Mouse (Mus musculus) kidney, embryonic 15.5 days (tissue): Measurements from ENCODE around the gene Txnrd2. TPM values are rescaled to one million over a fixed set of nuclear protein-coding genes. Genes with fewer than 3 reads are reported as not detected.

Source experiments
- ATAC-seq: fragments of 200-750 bp; cut with Nextera tagmentation; replicated peaks from 2 replicates; pipeline ENCODE4 v1.8.0; 2017; ENCODE audit warnings: moderate TSS enrichment; ENCODE audit not compliant: low FRiP score
- H3K27ac ChIP-seq: fragments of 300-500 bp; sonication (generic); 2 replicates; pipeline ENCODE4 v1.5.1; 2015; ENCODE audit warnings: mild to moderate bottlenecking, inconsistent platforms
- H3K27me3 ChIP-seq: fragments of 300-500 bp; sonication (generic); 2 replicates; pipeline ENCODE4 v1.6.1; 2015; ENCODE audit warnings: inconsistent platforms
- H3K36me3 ChIP-seq: fragments of 300-500 bp; sonication (generic); 2 replicates; pipeline ENCODE4 v1.6.1; 2015; ENCODE audit warnings: inconsistent platforms
- H3K4me1 ChIP-seq: fragments of 300-500 bp; sonication (generic); 2 replicates; pipeline ENCODE4 v1.6.1; 2015; ENCODE audit warnings: inconsistent platforms
- H3K4me2 ChIP-seq: fragments of 300-500 bp; sonication (generic); 2 replicates; pipeline ENCODE4 v1.6.1; 2015; ENCODE audit warnings: moderate library complexity, mild to moderate bottlenecking, inconsistent platforms
- H3K4me3 ChIP-seq: fragments of 300-500 bp; sonication (generic); replicated peaks from 2 replicates; pipeline ENCODE4 v1.5.1; 2015; ENCODE audit warnings: mild to moderate bottlenecking, inconsistent platforms
- H3K9ac ChIP-seq: fragments of 300-500 bp; sonication (generic); 2 replicates; pipeline ENCODE4 v1.6.1; 2015; ENCODE audit warnings: mild to moderate bottlenecking, inconsistent platforms
- H3K9me3 ChIP-seq: fragments of 300-500 bp; sonication (generic); replicated peaks from 2 replicates; pipeline ENCODE4 v1.6.1; 2016; ENCODE audit warnings: inconsistent platforms
- WGBS: fragments of 180-500 bp; shearing (Covaris S2); methylation state at CpG from one replicate; pipeline ENCODE4 v1.1.7; 2015; ENCODE audit warnings: mixed read lengths; 5-methylcytosine and 5-hydroxymethylcytosine counted together
- polyA plus RNA-seq: library from polyadenylated mRNA; unstranded; fragments of >200 nt; fragmentation: Nextera tagmentation; extraction: Ambion mirVana; gene quantifications from 2 replicates; pipeline ENCODE4 v1.2.1, GENCODE M21; 2015

Gene Txnrd2
- polyA plus RNA-seq, 1 experiment from 2014 or later = 28.1 TPM

GRCm38 (mm10) chr16:18386451-18386850 lies 39.7 kb upstream of the Txnrd2 start:
- no peak overlapping the region for H3K4me2 ChIP-seq
- peaks cover 62% of the 10 kb centered on the region for H3K4me1 ChIP-seq
- H3K9me3 ChIP-seq = no peaks in the 10 kb centered on the region
- H3K27ac ChIP-seq = no peak overlapping the region
- H3K4me3 ChIP-seq = no peak overlapping the region
- no peaks in the 10 kb centered on the region for H3K27me3 ChIP-seq
- H3K36me3 ChIP-seq = no peaks in the 10 kb centered on the region
- no peak for ATAC-seq
- WGBS = 81% methylated on average over 7 of the region's 7 CpGs
- H3K9ac ChIP-seq = no peak overlapping the region

GRCm38 (mm10) chr16:18386972-18387371 lies 39.2 kb upstream of the Txnrd2 start:
- Histone ChIP-seq H3K27ac (no peak overlapping the region), H3K36me3 (no peaks in the 10 kb centered on the region), H3K4me2 (no peak overlapping the region), H3K9ac (no peak overlapping the region), H3K4me1 (peaks cover 61% of the 10 kb centered on the region), H3K9me3 (no peaks in the 10 kb centered on the region), H3K4me3 (no peak overlapping the region), H3K27me3 (no peaks in the 10 kb centered on the region)
- WGBS = 69% methylated on average over 3 of the region's 3 CpGs
- no peak for ATAC-seq

- Histone ChIP-seq H3K4me2 (no peak overlapping the region), H3K4me1 (peaks cover 65% of the 10 kb centered on the region), H3K4me3 (no peak overlapping the region), H3K9ac (no peak overlapping the region), H3K36me3 (no peaks in the 10 kb centered on the region), H3K27ac (peak overlapping the region; percentile 76), H3K9me3 (no peaks in the 10 kb centered on the region), H3K27me3 (no peaks in the 10 kb centered on the region)
- WGBS = 49% methylated on average over 6 of the region's 7 CpGs
- ATAC-seq = no peak
These were observed 38.2 kb upstream of the Txnrd2 start for GRCm38 (mm10) chr16:18387704-18388582.

- Histone ChIP-seq H3K4me2 (no peak overlapping the region), H3K9ac (no peak overlapping the region), H3K9me3 (no peaks in the 10 kb centered on the region), H3K4me1 (peaks cover 68% of the 10 kb centered on the region), H3K4me3 (no peak overlapping the region), H3K27me3 (no peaks in the 10 kb centered on the region), H3K27ac (peak overlapping the region; percentile 76), H3K36me3 (no peaks in the 10 kb centered on the region)
- no peak for ATAC-seq
- WGBS = 72% methylated on average over 14 of the region's 14 CpGs
These were observed 37.4 kb upstream of the Txnrd2 start for GRCm38 (mm10) chr16:18388583-18389435.

GRCm38 (mm10) chr16:18390399-18390798 lies 35.8 kb upstream of the Txnrd2 start:
- H3K4me2 ChIP-seq = no peak overlapping the region
- no peak for ATAC-seq

GRCm38 (mm10) chr16:18391127-18391526 lies 35.1 kb upstream of the Txnrd2 start:
- H3K36me3 ChIP-seq = no peaks in the 10 kb centered on the region
- H3K9ac ChIP-seq = no peak overlapping the region
- no peak overlapping the region for H3K4me3 ChIP-seq
- 94% methylated on average over 3 of the region's 3 CpGs for WGBS
- H3K4me1 ChIP-seq = peaks cover 72% of the 10 kb centered on the region
- no peak overlapping the region for H3K27ac ChIP-seq
- ATAC-seq = no peak
- no peak overlapping the region for H3K4me2 ChIP-seq
- no peaks in the 10 kb centered on the region for H3K9me3 ChIP-seq
- no peaks in the 10 kb centered on the region for H3K27me3 ChIP-seq

More at GRCm38 (mm10) chr16:18390399-18390798, 35.8 kb upstream of the Txnrd2 start:
- H3K4me1 ChIP-seq = peaks cover 67% of the 10 kb centered on the region
- no peaks in the 10 kb centered on the region for H3K27me3 ChIP-seq
- H3K9ac ChIP-seq = no peak overlapping the region
- H3K27ac ChIP-seq = no peak overlapping the region
- no peak overlapping the region for H3K4me3 ChIP-seq
- 72% methylated on average over 6 of the region's 6 CpGs for WGBS
- H3K9me3 ChIP-seq = no peaks in the 10 kb centered on the region
- H3K36me3 ChIP-seq = no peaks in the 10 kb centered on the region

GRCm38 (mm10) chr16:18391728-18392127 lies 34.5 kb upstream of the Txnrd2 start:
- Histone ChIP-seq H3K36me3 (peaks cover 1% of the 10 kb centered on the region), H3K27ac (no peak overlapping the region), H3K9me3 (no peaks in the 10 kb centered on the region), H3K9ac (no peak overlapping the region), H3K4me3 (no peak overlapping the region), H3K4me1 (peaks cover 77% of the 10 kb centered on the region), H3K27me3 (no peaks in the 10 kb centered on the region), H3K4me2 (0 out of 2 replicates have a peak overlapping the region, but pooled peaks have one; percentile 94)
- no peak for ATAC-seq
- whole genome bisulfite sequencing = 93% methylated on average over 3 of the region's 3 CpGs

GRCm38 (mm10) chr16:18392469-18393426 lies 33.4 kb upstream of the Txnrd2 start:
- peak overlapping the region; percentile 70 for H3K9ac ChIP-seq
- H3K9me3 ChIP-seq = no peaks in the 10 kb centered on the region
- peak overlapping the region; percentile 75 for H3K27ac ChIP-seq
- peak overlapping the region; percentile 94 for H3K4me2 ChIP-seq
- H3K4me1 ChIP-seq = peaks cover 67% of the 10 kb centered on the region
- H3K27me3 ChIP-seq = no peaks in the 10 kb centered on the region
- under 1% methylated on average over 63 of the region's 63 CpGs for WGBS
- peak; percentile 85 for ATAC-seq
- peaks cover 11% of the 10 kb centered on the region for H3K36me3 ChIP-seq
- peak overlapping the region; percentile 65 for H3K4me3 ChIP-seq

DNA sequence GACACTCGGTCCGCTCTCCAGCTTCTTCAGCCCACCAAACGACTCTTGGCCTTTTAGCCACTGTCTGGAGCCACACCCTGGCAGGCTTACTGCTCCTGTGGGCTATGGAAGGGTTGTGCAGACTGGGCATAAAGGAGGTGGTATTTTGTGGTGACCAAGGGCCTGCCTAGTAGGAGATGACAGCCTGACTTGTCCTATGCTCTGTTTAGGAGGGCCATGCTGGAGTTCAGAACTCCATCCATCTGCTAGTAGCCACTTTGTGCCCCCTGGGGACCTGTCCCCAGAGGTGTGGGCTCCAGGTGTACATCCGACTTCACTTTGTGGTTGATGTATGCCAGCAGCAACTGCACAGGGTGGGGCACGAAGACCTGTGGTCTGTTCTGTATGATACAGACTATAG lies 32.6 kb upstream of the Txnrd2 start:
- Histone ChIP-seq H3K4me1 (peaks cover 59% of the 10 kb centered on the region), H3K9me3 (no peaks in the 10 kb centered on the region), H3K9ac (no peak overlapping the region), H3K27ac (0 out of 2 replicates have a peak overlapping the region, but pooled peaks have one; percentile 75), H3K4me3 (peak overlapping the region; percentile 65), H3K4me2 (peak overlapping the region; percentile 94), H3K27me3 (no peaks in the 10 kb centered on the region), H3K36me3 (peaks cover 20% of the 10 kb centered on the region)
- 53% methylated on average over 5 of the region's 5 CpGs for WGBS
- no peak for ATAC-seq

GRCm38 (mm10) chr16:18394056-18394455 lies 32.1 kb upstream of the Txnrd2 start:
- peak overlapping the region; percentile 65 for H3K4me3 ChIP-seq

More at GRCm38 (mm10) chr16:18394056-18394455, 32.1 kb upstream of the Txnrd2 start:
- no peak overlapping the region for H3K9ac ChIP-seq
- no peaks in the 10 kb centered on the region for H3K9me3 ChIP-seq
- WGBS = 79% methylated on average over 3 of the region's 3 CpGs
- no peak for ATAC-seq
- peaks cover 24% of the 10 kb centered on the region for H3K36me3 ChIP-seq
- no peak overlapping the region for H3K27ac ChIP-seq
- peak overlapping the region; percentile 94; the same call in 1 of the 2 replicates for H3K4me2 ChIP-seq
- no peaks in the 10 kb centered on the region for H3K27me3 ChIP-seq
- H3K4me1 ChIP-seq = peaks cover 54% of the 10 kb centered on the region
